Mouse (Mus musculus): Measurements from ENCODE around the gene Tmem50b.

DNA sequence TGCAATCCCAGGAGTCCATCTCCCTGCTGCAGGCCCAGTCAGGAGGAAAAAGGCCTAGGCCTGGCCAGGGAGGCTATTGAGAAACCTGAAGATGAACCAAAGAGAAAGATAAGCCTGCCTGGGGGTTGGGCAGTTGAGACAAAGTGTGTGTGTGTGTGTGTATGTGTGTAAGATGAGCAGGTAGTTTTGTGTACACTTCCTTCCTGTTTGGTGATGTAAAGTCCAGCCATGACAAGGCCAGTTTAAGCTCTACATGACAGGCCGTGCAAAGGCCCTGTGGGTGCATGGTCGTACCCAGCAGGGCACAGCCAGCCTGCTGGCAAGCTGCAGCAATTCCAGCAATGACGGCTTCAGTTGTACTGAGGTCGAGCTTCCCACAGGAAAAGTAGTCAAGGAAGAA is 32.1 kb upstream of the Tmem50b start:
- TF ChIP-seq CTCF (IDR thresholded peaks at IDR 0.05; ENCODE audit: borderline replicate concordance, insufficient read depth, low read depth, low read length) (no peak), POLR2A (IDR thresholded peaks at IDR 0.05; ENCODE audit: borderline replicate concordance, insufficient read depth, low read length) (no peak)

Data from cerebellum, adult 2 months (tissue).